Mouse (Mus musculus) cortical plate, adult 2 months (tissue): ENCODE measurements around the gene Pgm5.

ENCODE experiments used
- CTCF ChIP-seq: fragments of 200-500 bp; IDR thresholded peaks from 2 replicates; pipeline ENCODE4 v1.5.1; 2011; ENCODE audit warnings: mild to moderate bottlenecking, control low read depth, low read length; ENCODE audit not compliant: insufficient read depth; ENCODE audit errors: extremely low read depth
- POLR2A ChIP-seq: fragments of 200-500 bp; IDR thresholded peaks from 2 replicates; pipeline ENCODE4 v1.6.1; 2011; ENCODE audit warnings: mild to moderate bottlenecking, low read length, control low read depth; ENCODE audit not compliant: insufficient read depth; ENCODE audit errors: extremely low read depth

- TF ChIP-seq CTCF = no peak
- TF ChIP-seq POLR2A = no peak
Observed at GRCm38 (mm10) chr19:24688327-24688726, 173.3 kb downstream of the Pgm5 start.
